Mouse (Mus musculus): ENCODE measurements at regions not wholly inside any gene's neighbourhood (a gene's known extent, or its start where the extent isn't known, plus 50 kb on each side); places are given as distances from the start of the nearest gene placed in this dataset.
A peak's percentile ranks its signal among the peaks of the same experiment; 100 is the strongest.

DNA sequence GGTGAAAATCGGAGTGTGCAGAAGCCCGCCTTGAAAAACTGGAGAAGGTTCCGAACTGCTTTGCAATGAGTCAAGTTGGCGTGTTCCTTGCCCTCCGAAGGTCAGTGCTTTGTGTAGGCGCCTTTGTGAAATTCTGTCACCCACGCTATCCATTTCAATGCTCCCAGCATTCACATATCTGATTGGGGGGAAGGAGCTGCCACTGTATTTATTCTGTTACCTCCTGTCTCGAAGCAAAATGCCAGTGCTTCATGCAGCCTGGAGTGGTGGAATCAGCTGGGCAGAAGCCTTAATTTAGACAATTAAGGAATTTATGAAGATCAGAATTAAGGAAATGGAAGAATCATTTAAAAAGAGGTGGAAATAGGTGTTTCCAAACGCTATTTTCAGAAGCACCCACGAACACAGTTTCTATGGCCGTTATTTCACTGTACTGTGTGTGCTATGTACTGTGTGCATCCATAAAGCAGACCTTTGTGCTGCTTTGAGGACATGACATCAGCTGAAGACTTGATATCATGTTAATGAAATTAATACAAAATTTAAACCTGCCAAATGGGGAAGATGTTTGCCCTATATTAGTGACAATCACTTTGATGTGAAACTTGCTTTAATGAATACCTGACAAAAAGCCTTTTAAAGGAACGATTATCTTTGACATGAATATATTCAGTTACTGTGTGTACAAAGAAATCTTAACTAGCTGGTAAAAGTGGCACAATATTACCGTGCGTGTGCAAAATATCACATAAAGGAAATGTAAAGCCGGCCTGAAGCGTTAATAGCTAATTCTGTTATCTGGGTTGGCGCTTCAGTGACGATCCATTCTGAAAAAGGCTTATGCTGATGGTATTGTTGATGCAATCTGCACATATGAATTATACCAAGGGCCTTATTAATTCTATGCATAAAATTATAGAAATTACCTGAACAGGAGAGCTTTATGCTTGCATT, 72.9 kb upstream of the Gls start:
- DNase-seq (ENCODE audit: low spot score in 2 of 2) = no peak

- peak; percentile 55 to 74 for DNase-seq (ENCODE audit: low spot score in 2 of 2)
Observed at GRCm38 (mm10) chr1:52302557-52302956, 69.5 kb upstream of the Gls start.

DNA sequence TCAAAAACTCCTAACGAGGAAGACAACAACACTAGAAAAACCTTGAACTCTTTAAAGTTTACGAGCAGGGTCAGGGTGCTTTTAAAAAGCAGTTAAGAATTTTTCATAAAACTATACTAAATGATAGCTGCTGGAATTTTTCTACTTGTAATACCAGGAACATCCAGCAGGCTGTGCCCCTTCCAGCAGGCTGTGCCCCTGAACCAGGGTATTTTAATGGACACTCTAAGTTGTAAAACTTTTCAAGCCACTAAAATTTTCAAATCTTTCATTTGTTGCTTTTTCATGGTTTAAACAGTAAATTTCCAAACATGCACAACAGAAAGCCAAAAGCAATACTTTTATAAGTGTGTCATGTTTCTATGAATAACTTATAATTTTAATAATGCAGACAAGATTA, 68.2 kb upstream of the Gls start:
- no peak for DNase-seq (ENCODE audit: low spot score in 2 of 2)

GRCm38 (mm10) chr1:52299559-52299958, 66.5 kb upstream of the Gls start:
- no peak for DNase-seq (ENCODE audit: low spot score in 2 of 2)

DNA sequence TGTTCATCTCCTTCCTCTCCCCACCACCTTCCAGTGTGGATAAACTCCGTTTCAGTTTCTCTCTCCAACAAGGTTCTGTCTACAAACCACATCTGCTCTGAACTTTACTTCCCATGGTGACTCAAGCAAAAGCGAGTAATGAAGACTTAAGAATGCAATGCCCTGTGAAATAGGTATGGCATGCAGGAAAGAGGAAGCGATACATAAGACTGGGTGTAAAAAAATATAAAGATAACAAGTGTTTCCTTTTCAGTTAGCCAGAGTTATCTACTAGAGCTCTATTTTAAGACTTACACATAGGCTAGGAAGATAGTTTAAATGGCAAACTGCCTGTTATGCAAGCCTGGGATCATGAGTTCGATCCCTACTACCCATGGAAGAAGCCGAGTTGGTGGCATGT, 65.3 kb upstream of the Gls start:
- DNase-seq (ENCODE audit: low spot score in 2 of 2) = no peak

DNA sequence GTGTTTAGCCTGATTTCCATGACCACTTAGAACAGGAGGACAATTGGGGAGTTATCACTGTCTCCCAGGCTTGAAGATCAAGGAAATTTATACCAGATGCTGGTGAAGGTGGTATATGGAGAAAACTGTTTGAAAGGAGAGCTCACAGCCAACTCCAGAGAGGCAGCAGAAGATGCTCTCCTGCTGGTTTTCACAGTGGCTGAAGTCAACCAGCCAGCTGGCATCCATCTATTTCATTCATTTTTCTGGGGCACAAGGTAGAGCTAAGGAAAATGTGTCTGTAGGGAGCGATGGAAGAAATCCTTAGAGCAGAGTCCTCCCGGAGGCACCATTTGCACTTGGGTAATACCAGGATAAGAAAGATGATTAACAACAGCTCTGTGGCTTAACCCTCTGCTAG, 63.1 kb upstream of the Gls start:
- no peak for DNase-seq (ENCODE audit: low spot score in 2 of 2)

DNA sequence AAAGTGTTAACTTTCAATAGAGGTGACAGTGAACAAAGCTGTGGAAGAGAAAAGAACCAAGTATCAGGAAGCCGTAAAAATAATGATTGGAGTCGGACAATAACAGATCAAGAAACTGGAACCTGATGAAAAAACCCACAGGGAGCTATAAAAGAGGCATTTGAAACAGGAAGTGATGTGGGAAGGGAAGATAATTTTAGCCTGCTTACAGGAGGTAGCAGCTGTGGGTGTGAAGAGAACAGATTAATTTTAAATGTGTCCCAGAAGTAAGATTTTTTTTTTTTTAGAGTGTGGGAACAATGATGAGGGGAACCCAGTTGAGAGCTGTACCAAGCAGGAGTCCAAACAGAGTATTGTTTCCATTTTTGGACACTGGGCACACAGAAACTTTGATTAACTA, 61.5 kb upstream of the Gls start:
- DNase-seq (ENCODE audit: low spot score in 2 of 2) = no peak

GRCm38 (mm10) chr1:52293393-52294099, 60.5 kb upstream of the Gls start:
- no peak for DNase-seq (ENCODE audit: low spot score in 2 of 2)
